Mouse (Mus musculus) brain, embryonic 14.5 days (tissue): ENCODE measurements around the gene Lactb.

Experiments used
- CTCF ChIP-seq: fragments of 200-500 bp; IDR thresholded peaks from 2 replicates; pipeline ENCODE4 v1.5.1; 2012; ENCODE audit warnings: inconsistent platforms, mild to moderate bottlenecking, moderate library complexity, borderline replicate concordance; ENCODE audit not compliant: insufficient read depth, insufficient read length; ENCODE audit errors: extremely low read depth
- POLR2A ChIP-seq: fragments of 200-500 bp; IDR thresholded peaks from 2 replicates; pipeline ENCODE4 v1.6.1; 2012; ENCODE audit warnings: mild to moderate bottlenecking, inconsistent platforms, borderline replicate concordance; ENCODE audit not compliant: poor library complexity, insufficient read depth, insufficient read length, severe bottlenecking; ENCODE audit errors: extremely low read depth

GRCm38 (mm10) chr9:67008781-67009180, 33.5 kb upstream of the Lactb start:
- TF ChIP-seq CTCF (no peak), POLR2A (no peak)
